Mouse (Mus musculus) B cell, adult (primary cell): Measurements from ENCODE around the gene Gbp2. TPM values are rescaled to one million over a fixed set of nuclear protein-coding genes. Genes with fewer than 3 reads are reported as not detected.

Experiments used
- total RNA-seq: library from RNA; stranded (reverse); gene quantifications from 4 replicates; pipeline ENCODE4 v1.2.4, GENCODE M21; 2023; ENCODE audit not compliant: inconsistent age

Gene Gbp2
- total RNA-seq: 8.7 to 10.5 TPM (median 10.1 TPM) in 4 replicates

GRCm38 (mm10) chr3:142620111-142620955 is at the start of gene Gbp2:
TSS of gene Gbp2 (plus strand) at chr3:142620602.

DNA sequence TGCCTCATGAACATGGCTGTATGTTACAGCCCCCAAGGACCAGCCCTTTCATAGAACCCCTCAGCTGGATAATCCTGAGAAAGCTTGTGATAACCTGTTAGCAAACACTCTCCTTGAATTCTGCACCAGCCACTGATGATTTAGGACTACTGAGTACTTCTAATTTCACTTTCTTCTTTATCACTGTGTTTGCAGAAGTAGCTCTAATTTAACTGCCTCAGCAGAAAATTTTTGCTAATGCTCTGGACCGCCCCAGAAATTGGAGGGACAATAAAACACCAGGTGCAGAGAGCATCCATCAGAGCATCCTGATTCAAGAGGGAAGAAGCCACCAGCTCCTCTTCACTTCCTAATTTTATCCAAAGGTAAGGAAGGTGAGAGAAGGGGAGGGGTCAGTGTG is 25.9 kb upstream of the Gbp2 start, which contains the start of gene Gbp2b:
Gene Gbp2b (plus strand): TSS at position 301 of the 400 bp plus-strand sequence.

Other genes with a start within 250 kb of the Gbp2 start
- gene Pdlim5, start 224.9 kb upstream of the Gbp2 start, total RNA-seq: 35.8 to 41.1 TPM (median 38.5 TPM) in 4 replicates
- 27.5 to 31.3 TPM (median 28.7 TPM) in 4 replicates for gene Gbp5, start 126.6 kb upstream of the Gbp2 start, total RNA-seq
- gene Gbp7, start 90.3 kb upstream of the Gbp2 start, total RNA-seq: 15.7 to 17.1 TPM (median 16.1 TPM) in 4 replicates
- gene Gbp3, start 60.6 kb upstream of the Gbp2 start, total RNA-seq: 48.2 to 57.4 TPM (median 50.4 TPM) in 4 replicates
- gene Gbp2b, start 25.8 kb upstream of the Gbp2 start, total RNA-seq: not detected in 4 replicates
- gene Kyat3, start 80.4 kb downstream of the Gbp2 start, total RNA-seq: 3.8 to 5.7 TPM (median 4.6 TPM) in 4 replicates
- gene Gtf2b, start 144.4 kb downstream of the Gbp2 start, total RNA-seq: 92.1 to 113 TPM (median 102 TPM) in 4 replicates